Mouse (Mus musculus): ENCODE data around the gene Mcts1.

DNA sequence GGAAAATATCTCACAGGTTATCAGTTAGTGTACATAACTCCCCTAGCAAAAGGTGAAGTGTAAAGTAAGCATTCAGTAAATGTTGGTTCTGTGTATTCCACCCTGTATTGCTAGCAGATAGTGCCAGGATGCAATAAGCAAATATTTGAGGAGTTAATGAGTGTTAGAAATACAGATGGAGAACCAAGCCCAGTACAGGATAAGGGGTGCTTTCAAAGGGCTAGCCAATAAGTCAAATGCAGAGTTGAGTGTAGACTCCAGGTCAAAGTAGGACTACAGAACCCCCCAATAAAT, 35.2 kb downstream of the Mcts1 start:
- TF ChIP-seq CTCF (IDR thresholded peaks at IDR 0.05; ENCODE audit: borderline replicate concordance, control insufficient read depth, extremely low read depth, insufficient read depth, low read length, poor library complexity), result no peak
- TF ChIP-seq POLR2A (IDR thresholded peaks at IDR 0.05; ENCODE audit: control insufficient read depth, extremely low read depth, insufficient read depth, low read length, poor library complexity), result no peak

Measured in thymus, adult 2 months (tissue).